Mouse (Mus musculus): ENCODE measurements around the gene Sarnp. TPM values are rescaled to one million over a fixed set of nuclear protein-coding genes. Genes with fewer than 3 reads are reported as not detected.

Sarnp gene
- total RNA-seq, 2 experiments from 2014 or later, result 36.5 to 39.9 TPM

- no peak for DNase-seq (ENCODE audit: extremely low spot score in 1 of 2, low spot score in 1 of 2)
Observed at GRCm38 (mm10) chr10:128912791-128913190, 95.7 kb downstream of the Sarnp start.

GRCm38 (mm10) chr10:128913219-128913618 is 96.1 kb downstream of the Sarnp start:
- peak; percentile 78 to 97 for DNase-seq (ENCODE audit: extremely low spot score in 1 of 2, low spot score in 1 of 2)

- no peak for DNase-seq (ENCODE audit: extremely low spot score in 1 of 2, low spot score in 1 of 2)
Observed at GRCm38 (mm10) chr10:128913696-128914095, 96.6 kb downstream of the Sarnp start.

- no peak for DNase-seq (ENCODE audit: extremely low spot score in 1 of 2, low spot score in 1 of 2)
Observed at GRCm38 (mm10) chr10:128915550-128915949, 98.4 kb downstream of the Sarnp start.

- no peak for DNase-seq (ENCODE audit: extremely low spot score in 1 of 2, low spot score in 1 of 2)
Observed at GRCm38 (mm10) chr10:128916665-128917064, 99.5 kb downstream of the Sarnp start.

GRCm38 (mm10) chr10:128917400-128917799 is 100.3 kb downstream of the Sarnp start:
- DNase-seq (ENCODE audit: extremely low spot score in 1 of 2, low spot score in 1 of 2), result no peak

GRCm38 (mm10) chr10:128918246-128918645 is 101.1 kb downstream of the Sarnp start:
- DNase-seq (ENCODE audit: extremely low spot score in 1 of 2, low spot score in 1 of 2), result peak in 1 of 2 experiments; percentile 47

GRCm38 (mm10) chr10:128919203-128919631 is 102.1 kb downstream of the Sarnp start:
- DNase-seq (ENCODE audit: extremely low spot score in 1 of 2, low spot score in 1 of 2), result no peak

- no peak for DNase-seq (ENCODE audit: extremely low spot score in 1 of 2, low spot score in 1 of 2)
Observed at GRCm38 (mm10) chr10:128919966-128920365, 102.8 kb downstream of the Sarnp start.

- DNase-seq (ENCODE audit: extremely low spot score in 1 of 2, low spot score in 1 of 2), result no peak
Observed at GRCm38 (mm10) chr10:128920736-128921161, 103.6 kb downstream of the Sarnp start.

GRCm38 (mm10) chr10:128921251-128921650 is 104.1 kb downstream of the Sarnp start:
- DNase-seq (ENCODE audit: extremely low spot score in 1 of 2, low spot score in 1 of 2), result no peak

GRCm38 (mm10) chr10:128921883-128922821 is 105.0 kb downstream of the Sarnp start:
- no peak for DNase-seq (ENCODE audit: extremely low spot score in 1 of 2, low spot score in 1 of 2)

- no peak for DNase-seq (ENCODE audit: extremely low spot score in 1 of 2, low spot score in 1 of 2)
Observed at GRCm38 (mm10) chr10:128922822-128923012, 105.6 kb downstream of the Sarnp start, which contains the start of gene Rdh5. TSS of gene Rdh5 (minus strand) at chr10:128922888.

- peak; percentile 80 to 87 for DNase-seq (ENCODE audit: extremely low spot score in 1 of 2, low spot score in 1 of 2)
Observed at GRCm38 (mm10) chr10:128923013-128923691, 106.0 kb downstream of the Sarnp start.

GRCm38 (mm10) chr10:128923935-128924334 is 106.8 kb downstream of the Sarnp start, which contains the start of gene Bloc1s1:
TSS of gene Bloc1s1 (minus strand) at chr10:128924035.
- no peak for DNase-seq (ENCODE audit: extremely low spot score in 1 of 2, low spot score in 1 of 2)

Other genes with a start within 250 kb of the Sarnp start
- 1 to 10 TPM; 9.7 to 10.0 TPM for gene Erbb3, start 227.7 kb upstream of the Sarnp start, total RNA-seq (2021)
- gene Rps26, start 190.6 kb upstream of the Sarnp start, total RNA-seq (2021), result 100 to 1,000 TPM; 321 to 324 TPM
- 10 to 100 TPM; 10.7 to 17.2 TPM for gene Ikzf4, start 171.3 kb upstream of the Sarnp start, total RNA-seq (2021)
- 10 to 100 TPM; 11.4 to 13.3 TPM for gene Suox, start 143.3 kb upstream of the Sarnp start, total RNA-seq (2021)
- 100 to 1,000 TPM; 130 to 136 TPM for gene Rab5b, start 121.1 kb upstream of the Sarnp start, total RNA-seq (2021)
- under 1 TPM; 0.49 to 0.62 TPM for gene Pmel, start 113.1 kb upstream of the Sarnp start, total RNA-seq (2021)
- 1 to 10 TPM; 2.7 to 4.0 TPM for gene Cdk2, start 112.3 kb upstream of the Sarnp start, total RNA-seq (2021)
- gene Dgka, start 72.5 kb upstream of the Sarnp start, total RNA-seq (2021), result 1 to 10 TPM; 9.3 to 9.8 TPM
- 10 to 100 TPM; 25.1 to 26.3 TPM for gene Pym1, start 69.4 kb upstream of the Sarnp start, total RNA-seq (2021)
- under 1 TPM; 0.54 to 0.81 TPM for gene Mmp19, start 26.4 kb upstream of the Sarnp start, total RNA-seq (2021)
- 10 to 100 TPM; 66.4 to 68.4 TPM for gene Dnajc14, start 13.3 kb upstream of the Sarnp start, total RNA-seq (2021)
- gene Tmem198b, start 13.0 kb upstream of the Sarnp start, total RNA-seq (2021), result 10 to 100 TPM; 11.3 to 12.1 TPM
- 1 to 10 TPM; 7.9 to 8.8 TPM for gene Ormdl2, start 4.3 kb downstream of the Sarnp start, total RNA-seq (2021)
- gene Gdf11, start 74.4 kb downstream of the Sarnp start, total RNA-seq (2021), result 10 to 100 TPM; 20.9 to 21.4 TPM
- 10 to 100 TPM; 76.6 to 84.7 TPM for gene Cd63, start 83.7 kb downstream of the Sarnp start, total RNA-seq (2021)
- 1 to 10 TPM; 5.8 to 6.6 TPM for gene Rdh5, start 105.6 kb downstream of the Sarnp start, total RNA-seq (2021)
- 100 to 1,000 TPM in 1 of 2 experiments, 10 to 100 TPM in 1; 86.8 to 102 TPM for gene Bloc1s1, start 106.7 kb downstream of the Sarnp start, total RNA-seq (2021)
- 10 to 100 TPM; 25.6 to 30.7 TPM for gene Itga7, start 116.5 kb downstream of the Sarnp start, total RNA-seq (2021)
- not detected for gene Mettl7b, start 143.7 kb downstream of the Sarnp start, total RNA-seq (2021)
- not detected for gene Olfr9, start 172.1 kb downstream of the Sarnp start, total RNA-seq (2021)
- gene Olfr763, start 193.5 kb downstream of the Sarnp start, total RNA-seq (2021), result not detected
- gene Olfr764-ps1, start 222.6 kb downstream of the Sarnp start, total RNA-seq (2021), result not detected
- not detected for gene Olfr765, start 232.7 kb downstream of the Sarnp start, total RNA-seq (2021)

Data from layer of hippocampus, postnatal 25 days (tissue).